Mouse (Mus musculus): Measurements from ENCODE around the gene Aup1.

DNA sequence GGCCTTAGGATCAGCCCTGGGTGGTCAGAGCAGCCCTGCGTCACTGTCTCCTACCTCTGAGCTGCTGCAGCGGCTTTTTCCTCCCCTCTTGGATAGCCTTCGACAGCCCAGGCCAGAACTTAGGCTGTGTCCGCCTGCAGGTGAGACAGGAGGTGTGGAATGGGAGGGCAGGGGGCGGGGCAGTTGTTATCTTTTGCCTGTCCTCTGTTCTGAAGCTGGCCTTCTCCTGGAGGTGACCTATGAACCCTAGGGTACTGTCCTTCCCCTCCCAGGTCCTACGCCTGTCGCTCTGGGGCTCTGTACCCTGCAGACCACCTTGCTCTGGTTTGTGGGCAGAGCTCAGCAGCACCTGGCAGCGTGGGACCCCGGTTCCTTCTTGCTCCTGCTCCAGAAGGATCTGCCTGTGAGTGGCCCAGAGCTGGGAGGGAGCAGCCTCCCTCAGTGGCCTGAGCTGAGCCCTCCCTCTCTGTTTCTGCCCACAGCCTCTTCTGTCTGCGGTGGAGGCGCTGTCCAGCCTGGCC lies 48.9 kb downstream of the Aup1 start:
- no peak for TF ChIP-seq EP300 (optimal IDR thresholded peaks at IDR 0.05)
- no peak for TF ChIP-seq CTCF (IDR thresholded peaks at IDR 0.05; ENCODE audit: low read depth)

All from stomach, postnatal 0 days (tissue).